Comparison of ENCODE assay signal across 9 mouse cellular contexts in the genomic region with DNA sequence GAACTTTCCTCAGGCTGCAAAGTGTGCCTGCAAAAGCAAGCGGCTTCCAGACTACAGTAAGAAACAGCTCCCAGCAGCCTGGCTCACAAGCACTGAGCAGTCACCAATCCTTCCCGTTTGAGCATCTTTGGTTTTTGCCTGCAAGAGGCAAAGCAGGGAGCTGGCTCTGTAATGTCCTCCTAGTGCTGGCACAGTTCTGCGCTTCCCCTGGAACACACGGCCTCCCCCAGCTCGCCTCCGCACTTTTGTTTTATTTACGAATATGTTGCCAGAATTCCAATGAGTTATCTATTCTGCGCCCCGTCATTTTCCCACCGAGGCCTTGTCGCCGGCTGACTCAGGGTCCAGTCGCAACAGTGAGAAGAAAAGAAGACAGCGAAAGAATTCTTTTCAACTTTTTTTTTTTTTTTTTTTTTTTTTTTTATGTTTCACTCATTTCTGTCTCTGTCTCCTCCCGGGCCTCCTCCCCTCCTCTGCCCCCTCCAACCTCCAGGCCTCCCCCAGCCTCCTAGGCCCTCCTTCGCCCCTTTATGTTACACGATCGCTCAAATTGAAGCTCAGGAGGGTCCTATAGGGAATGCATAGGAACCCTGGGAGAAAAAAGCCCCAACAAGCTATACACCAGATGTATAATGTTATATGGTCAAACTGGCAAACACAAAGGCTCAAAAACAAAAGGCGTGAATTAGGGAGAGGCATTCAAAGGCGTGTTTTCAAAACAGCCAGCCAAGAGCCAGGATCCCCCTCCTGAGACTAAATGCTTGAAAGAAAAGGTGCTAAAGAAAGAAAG. TPM values are rescaled to one million over a fixed set of nuclear protein-coding genes. Genes with fewer than 3 reads are reported as not detected.
DNase-seq lines count a peak whose midpoint lies in the region; ATAC-seq lines count a peak whose summit lies in the region.
"Had no signal": no experiment of that assay in that cellular context is flagged by ENCODE, and none has a peak within 500 bp of the region (broad histone marks: within the 10 kb centered on the region; RNA-seq: fewer than 3 reads in every experiment).

No protein-coding gene starts in this region.

- peaks cover 49% of the 10 kb centered on the region for H3K4me1 ChIP-seq in forebrain, embryonic 12.5 days
- H3K4me1 ChIP-seq in hindbrain, embryonic 10.5 days (replicated peaks), result peaks cover 87% of the 10 kb centered on the region
- peaks cover 12% of the 10 kb centered on the region for H3K4me1 ChIP-seq in stomach, embryonic 15.5 days

- H3K9ac ChIP-seq in forebrain, embryonic 12.5 days, result peak overlapping the region; percentile 27; the same call in 1 of the 2 replicates
- H3K9ac ChIP-seq in stomach, embryonic 15.5 days, result no peak overlapping the region

- ATAC-seq in forebrain, embryonic 12.5 days (ENCODE audit: low FRiP score), result peak; percentile 80
- ATAC-seq in stomach, embryonic 15.5 days (ENCODE audit: insufficient read depth, low FRiP score, low read depth), result no peak

- peak overlapping the region; percentile 42 for H3K4me2 ChIP-seq in forebrain, embryonic 12.5 days
- peak overlapping the region; percentile 30 for H3K4me2 ChIP-seq in stomach, embryonic 15.5 days

- H3K4me3 ChIP-seq in forebrain, embryonic 12.5 days (replicated peaks), result 0 out of 2 replicates have a peak overlapping the region, but pooled peaks have one; percentile 11
- H3K4me3 ChIP-seq in hindbrain, embryonic 10.5 days, result peak overlapping the region; percentile 40
- no peak overlapping the region for H3K4me3 ChIP-seq in stomach, embryonic 15.5 days (replicated peaks)

- H3K36me3 ChIP-seq in forebrain, embryonic 12.5 days (replicated peaks), result no peaks in the 10 kb centered on the region
- H3K36me3 ChIP-seq in hindbrain, embryonic 10.5 days, result no peaks in the 10 kb centered on the region
- H3K36me3 ChIP-seq in stomach, embryonic 15.5 days, result no peaks in the 10 kb centered on the region

- 5% methylated on average over 20 of the region's 20 CpGs for WGBS in forebrain, embryonic 12.5 days
- WGBS in hindbrain, embryonic 10.5 days, result 6% methylated on average over 20 of the region's 20 CpGs
- WGBS in stomach, embryonic 15.5 days, result 30% methylated on average over 20 of the region's 20 CpGs

- H3K27me3 ChIP-seq in forebrain, embryonic 12.5 days, result peaks cover 53% of the 10 kb centered on the region
- H3K27me3 ChIP-seq in hindbrain, embryonic 10.5 days (ENCODE audit: insufficient read depth, poor library complexity, severe bottlenecking), result peaks cover 22% of the 10 kb centered on the region
- H3K27me3 ChIP-seq in stomach, embryonic 15.5 days (replicated peaks), result no peaks in the 10 kb centered on the region

- no peaks in the 10 kb centered on the region for H3K9me3 ChIP-seq in forebrain, embryonic 12.5 days
- no peaks in the 10 kb centered on the region for H3K9me3 ChIP-seq in hindbrain, embryonic 10.5 days
- H3K9me3 ChIP-seq in stomach, embryonic 15.5 days, result no peaks in the 10 kb centered on the region

- peak overlapping the region; percentile 92 for H3K27ac ChIP-seq in forebrain, embryonic 12.5 days
- peak overlapping the region; percentile 92 for H3K27ac ChIP-seq in hindbrain, embryonic 10.5 days
- H3K27ac ChIP-seq in stomach, embryonic 15.5 days, result peak overlapping the region; percentile 87

- intact Hi-C loops in gastrocnemius, postnatal 36 days (cut with DNase I), result no loop called here

- peak; percentile 8 for DNase-seq in gastrocnemius, postnatal 10 days
- DNase-seq in gastrocnemius, postnatal 36 days, result no peak
- DNase-seq in hindbrain, embryonic 10.5 days (ENCODE audit: low spot score), result peak; percentile 78
- DNase-seq in left cerebral cortex, adult 11 months (ENCODE audit: low spot score), result peak; percentile 3
- peak; percentile 68 for DNase-seq in lung, postnatal 36 days
- DNase-seq in spleen, adult 18-20 months, result no peak

RNA-seq across cellular contexts. Expression of gene Gm10295, which starts 32.3 kb away (rescaled TPM):
- total RNA-seq in gastrocnemius, postnatal 10 days (2021), result not detected
- total RNA-seq in gastrocnemius, postnatal 36 days (2021), result not detected
- not detected in 2 replicates for polyA plus RNA-seq in forebrain, embryonic 12.5 days (2016; fragmentation: Nextera tagmentation; extraction: Ambion mirVana)
- 0.05 TPM in 1 of 2 replicates, not detected in the other for polyA plus RNA-seq in hindbrain, embryonic 10.5 days (2016; fragmentation: Nextera tagmentation; extraction: Ambion mirVana)
- polyA plus RNA-seq in stomach, embryonic 15.5 days (2015; fragmentation: Nextera tagmentation; extraction: Ambion mirVana), result not detected in 2 replicates
- polyA plus RNA-seq: cortical plate, adult 2 months had no signal

Comparison
In these comparisons a context has a peak if more than half of its experiments do, and no peak if none do; other contexts are left out.
1. DNase-seq: peak in gastrocnemius, postnatal 10 days (single experiment), hindbrain, embryonic 10.5 days (single experiment), left cerebral cortex, adult 11 months (single experiment) and lung, postnatal 36 days (single experiment); none in gastrocnemius, postnatal 36 days (0 of 2) and spleen, adult 18-20 months (0 of 2).
2. Peak in every context shown above with its lines, with median percentiles within 50 percentile points of each other: H3K27ac ChIP-seq.